Mouse (Mus musculus) CH12F3 (cell line): ENCODE data around the gene Gm20388.

Experiments
- in situ Hi-C: fragments of 300-500 bp; cut with MboI; formaldehyde crosslinking; loops from 2 replicates; pipeline ENCODE4 v1.14.3; 2020; ENCODE audit warnings: low sequenced_read_pairs

Gene Gm20388

DNA sequence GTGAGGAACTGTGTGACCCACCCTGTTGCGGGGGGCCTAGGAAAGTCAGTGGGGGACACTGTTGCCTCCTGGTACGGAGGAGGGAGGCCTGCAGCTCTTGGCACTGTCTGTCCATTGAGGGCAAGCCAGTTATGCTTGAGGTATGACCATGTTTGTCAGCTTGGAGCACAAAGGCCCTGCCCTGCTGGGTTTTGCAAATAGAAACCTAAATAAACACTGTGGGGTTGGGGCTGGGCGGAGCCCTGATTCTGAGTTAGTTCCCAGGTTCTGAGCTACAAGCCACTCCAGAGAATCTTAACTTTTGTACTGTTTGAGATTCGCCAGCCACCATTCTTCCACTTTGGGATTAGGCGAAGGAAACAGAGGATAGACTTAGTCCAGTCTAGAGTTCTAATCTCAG lies 3799.7 kb downstream of the Gm20388 start:
- in situ Hi-C loops: no loop called here

DNA sequence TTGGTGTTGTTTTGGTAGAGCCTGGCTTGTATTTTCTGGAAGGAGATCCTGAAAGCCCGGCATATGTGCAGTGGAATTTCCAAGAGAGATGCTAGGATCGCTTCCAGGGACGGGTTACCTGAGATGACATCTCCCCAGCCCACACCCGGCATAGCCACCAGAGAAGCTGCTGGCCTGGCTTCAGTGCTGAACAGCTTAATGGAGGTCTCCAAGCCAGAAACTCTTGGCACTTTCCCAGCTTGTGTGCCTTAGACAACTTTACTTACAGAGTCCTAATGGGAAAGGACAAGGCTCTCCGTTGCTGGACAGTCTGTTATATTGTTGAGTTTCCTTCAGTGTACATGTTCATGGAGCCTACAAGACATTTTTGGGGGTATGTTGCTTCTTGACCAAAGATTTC lies 3803.8 kb downstream of the Gm20388 start:
- in situ Hi-C loops: no loop called here

GRCm38 (mm10) chr8:123715916-123716592 lies 3805.4 kb downstream of the Gm20388 start:
- in situ Hi-C loops: no loop called here

DNA sequence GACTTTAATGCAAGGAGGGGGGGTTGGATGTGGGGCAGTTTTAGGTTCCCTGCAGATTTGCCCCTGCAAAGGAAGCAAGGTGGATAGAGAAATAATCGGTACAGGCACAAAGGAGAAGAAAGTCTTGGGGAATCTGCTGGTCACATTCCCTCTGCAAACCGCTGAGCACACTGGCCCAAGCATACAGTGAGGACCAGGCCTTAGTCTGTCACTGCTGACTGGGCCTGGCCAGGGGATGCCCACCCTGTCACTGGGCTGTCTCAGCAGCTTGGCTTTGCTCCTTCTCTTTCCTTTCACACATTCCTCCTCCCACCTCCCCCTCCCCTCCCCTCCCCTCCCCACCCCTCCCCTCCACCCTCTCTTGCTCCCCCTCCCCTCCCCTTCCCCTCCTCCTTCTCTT lies 3806.5 kb downstream of the Gm20388 start:
- in situ Hi-C loops: no loop called here

DNA sequence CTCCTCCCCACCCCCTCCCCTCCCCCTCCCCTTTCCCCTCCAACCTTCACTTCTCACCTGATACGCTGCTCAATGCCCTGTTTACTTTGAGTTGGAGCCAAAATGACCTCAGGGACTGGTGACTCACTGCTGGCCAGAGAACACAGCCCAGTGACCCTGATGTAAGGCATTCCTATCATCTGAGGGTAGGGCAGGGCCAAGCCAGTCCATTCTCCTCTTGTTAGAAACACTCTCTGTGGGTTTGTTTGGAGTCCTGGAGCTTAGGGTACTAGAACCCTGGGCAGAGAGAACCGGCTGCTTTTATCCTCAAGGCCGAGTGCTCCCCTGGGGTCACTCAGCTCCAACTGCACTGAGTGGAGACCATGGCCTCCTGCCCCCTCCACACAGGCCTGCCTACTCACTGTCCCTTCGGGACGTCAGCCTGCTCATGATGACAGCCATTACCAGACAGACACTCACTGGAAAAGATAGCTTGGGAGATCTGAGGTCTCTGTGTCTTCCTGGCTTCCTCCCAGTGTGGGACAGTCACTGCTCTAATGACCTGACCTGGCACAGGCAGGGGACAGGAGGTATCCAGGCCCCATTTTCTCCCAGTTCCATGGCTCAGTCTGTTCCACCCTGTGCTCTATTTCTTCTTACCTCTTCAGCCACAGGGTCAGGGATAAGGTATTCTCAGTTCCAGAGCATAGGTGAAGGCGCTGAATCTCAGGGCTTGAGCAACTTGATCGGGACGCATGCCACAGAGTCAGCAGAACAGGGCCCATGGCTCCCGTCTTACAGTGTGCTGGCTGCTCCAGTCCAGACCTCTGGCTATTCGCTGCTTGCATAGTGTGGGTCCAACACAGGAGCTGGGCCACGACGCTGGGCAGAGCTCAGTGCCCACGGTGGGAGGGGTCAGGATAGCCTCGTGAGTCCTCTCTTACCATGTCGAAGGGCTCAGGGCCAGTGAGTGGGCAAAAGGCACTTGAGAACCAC lies 3807.2 kb downstream of the Gm20388 start:
- in situ Hi-C loops: no loop called here

- in situ Hi-C loops: no loop called here
Measured at GRCm38 (mm10) chr8:123718752-123719151, 3808.1 kb downstream of the Gm20388 start.

DNA sequence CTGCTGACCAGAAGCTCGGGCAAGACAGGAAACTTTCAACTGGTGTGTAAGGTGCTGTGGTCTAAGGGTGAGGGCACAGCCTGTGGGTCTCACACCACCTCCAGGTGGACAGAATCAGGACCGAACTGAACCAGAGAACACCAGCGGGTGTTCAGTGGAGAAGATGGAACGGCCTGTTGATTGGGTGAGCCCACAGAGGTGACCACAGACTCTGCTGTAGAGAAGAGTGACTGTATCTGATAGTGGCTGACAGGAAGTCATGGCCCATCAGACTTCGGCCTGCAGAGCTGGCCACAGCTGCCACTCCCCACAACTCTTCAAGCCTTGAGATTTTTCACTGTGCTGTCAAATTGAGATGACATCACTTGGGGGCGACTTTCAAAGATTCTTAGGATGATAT lies 3808.6 kb downstream of the Gm20388 start:
- in situ Hi-C loops: no loop called here

GRCm38 (mm10) chr8:123719811-123720210 lies 3809.2 kb downstream of the Gm20388 start:
- in situ Hi-C loops: no loop called here

DNA sequence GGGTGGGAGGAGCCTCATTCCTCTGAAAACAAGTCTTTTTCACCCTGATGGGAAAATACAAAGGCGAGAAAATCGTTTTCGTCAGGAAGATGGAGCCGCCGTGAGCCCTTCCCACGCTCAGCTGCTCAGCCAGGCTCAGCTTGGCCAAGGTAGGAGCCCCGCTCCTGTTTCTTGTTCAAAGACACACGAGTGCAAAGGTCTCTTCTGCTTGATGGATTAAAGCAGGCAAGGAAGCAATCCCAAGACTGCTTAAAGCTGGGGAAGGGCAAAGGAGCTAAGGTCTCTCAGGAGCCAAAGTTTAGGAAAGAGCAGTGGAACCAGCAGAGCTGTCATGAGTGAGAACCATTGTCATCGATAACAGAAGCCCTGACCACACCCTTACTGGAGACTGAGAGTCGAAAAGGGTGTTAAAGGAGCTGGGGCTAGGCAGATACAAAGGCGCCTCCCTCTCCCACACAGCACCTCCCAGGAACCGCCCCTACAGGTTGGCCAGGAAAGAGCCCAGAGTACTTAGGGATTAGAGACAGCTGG lies 3809.9 kb downstream of the Gm20388 start:
- in situ Hi-C loops: no loop called here

GRCm38 (mm10) chr8:123722245-123722644 lies 3811.6 kb downstream of the Gm20388 start:
- in situ Hi-C loops: no loop called here

DNA sequence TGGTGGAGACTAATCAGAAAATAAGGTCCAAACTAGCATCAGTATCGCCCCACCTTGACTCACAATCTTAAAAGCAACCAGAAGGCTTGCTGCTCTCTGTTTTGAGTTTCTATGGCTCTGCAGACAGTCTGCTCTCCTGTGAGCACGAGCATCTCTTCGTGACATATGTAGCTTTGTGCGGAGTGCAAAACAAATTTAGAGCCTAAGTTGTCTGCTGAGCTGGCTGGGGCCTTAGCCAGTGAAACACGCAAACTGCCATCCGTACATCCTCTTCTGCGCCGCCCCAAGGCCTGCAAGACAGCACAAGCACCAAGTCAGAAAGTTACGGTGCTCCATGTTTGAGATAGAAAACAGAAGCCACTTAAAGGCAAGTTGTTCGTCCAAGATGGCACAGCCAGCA lies 3814.1 kb downstream of the Gm20388 start:
- in situ Hi-C loops: no loop called here

DNA sequence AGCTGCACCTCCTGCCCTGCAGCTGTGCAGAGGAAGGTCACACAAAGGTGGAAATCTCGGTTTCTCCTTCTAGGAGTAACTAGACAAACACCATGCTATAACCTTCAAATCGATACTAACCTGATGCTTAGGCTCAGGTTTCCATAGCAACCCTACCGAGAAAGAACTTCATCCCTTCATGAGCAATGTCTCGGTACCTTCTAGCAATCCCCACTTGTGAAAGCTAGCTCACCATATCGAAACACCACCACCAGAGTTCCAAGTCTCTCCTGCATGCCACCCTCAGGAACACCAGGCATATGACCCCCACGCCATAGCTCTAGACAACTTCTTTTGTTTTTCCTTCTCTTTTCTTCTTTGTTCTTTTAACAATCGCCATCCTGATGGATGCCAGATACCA lies 3814.6 kb downstream of the Gm20388 start:
- in situ Hi-C loops: no loop called here

DNA sequence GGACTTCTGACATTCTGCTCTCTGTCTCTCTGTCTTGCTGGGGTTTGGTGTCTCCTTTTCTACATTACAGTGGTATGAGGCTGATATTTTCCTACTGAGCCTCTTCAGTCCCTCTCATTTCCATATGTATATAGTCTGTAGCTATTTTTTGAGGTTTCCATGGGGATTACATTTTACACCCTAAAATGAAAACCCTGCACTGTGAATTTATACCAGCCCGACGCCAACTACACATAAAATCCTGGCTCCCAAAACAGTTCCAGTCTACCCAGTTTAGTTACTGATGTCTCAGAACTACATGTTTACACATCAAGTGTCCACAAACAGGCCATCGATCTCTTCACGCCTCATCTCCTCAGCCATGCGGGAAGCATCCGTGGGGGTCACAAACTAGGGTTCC lies 3816.1 kb downstream of the Gm20388 start:
- in situ Hi-C loops: no loop called here

- in situ Hi-C loops: no loop called here
Measured at GRCm38 (mm10) chr8:123729055-123729785, 3818.6 kb downstream of the Gm20388 start.

DNA sequence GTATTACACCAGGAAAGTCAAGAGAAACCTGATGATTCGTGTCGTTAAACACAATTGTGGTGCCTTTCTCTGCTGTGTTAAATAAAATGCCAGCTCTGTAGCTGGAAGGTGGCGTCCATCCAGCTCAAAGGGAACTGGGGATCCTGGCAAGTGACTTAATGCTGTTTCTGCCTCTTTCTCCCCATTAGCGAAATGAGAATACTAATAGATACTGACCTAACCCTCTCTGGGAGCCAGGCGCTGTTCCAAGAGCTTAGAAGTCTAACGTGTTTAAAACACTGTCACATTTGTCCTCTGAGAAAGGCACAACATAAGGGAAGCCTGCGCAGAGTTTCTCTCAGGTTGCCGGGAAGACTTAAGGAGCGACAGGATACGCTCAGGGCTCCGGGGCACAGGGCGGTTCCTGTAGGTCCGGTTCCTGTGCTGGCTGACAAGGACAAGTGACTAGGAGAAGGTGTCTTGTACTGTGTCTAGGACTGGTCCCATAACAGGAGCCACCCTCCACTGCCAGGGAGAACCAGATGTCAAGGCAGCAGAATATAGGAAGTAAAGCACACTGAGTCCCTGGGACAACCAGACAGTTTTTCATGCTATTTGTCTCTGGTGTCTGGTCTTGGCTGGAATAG lies 3819.3 kb downstream of the Gm20388 start:
- in situ Hi-C loops: no loop called here

DNA sequence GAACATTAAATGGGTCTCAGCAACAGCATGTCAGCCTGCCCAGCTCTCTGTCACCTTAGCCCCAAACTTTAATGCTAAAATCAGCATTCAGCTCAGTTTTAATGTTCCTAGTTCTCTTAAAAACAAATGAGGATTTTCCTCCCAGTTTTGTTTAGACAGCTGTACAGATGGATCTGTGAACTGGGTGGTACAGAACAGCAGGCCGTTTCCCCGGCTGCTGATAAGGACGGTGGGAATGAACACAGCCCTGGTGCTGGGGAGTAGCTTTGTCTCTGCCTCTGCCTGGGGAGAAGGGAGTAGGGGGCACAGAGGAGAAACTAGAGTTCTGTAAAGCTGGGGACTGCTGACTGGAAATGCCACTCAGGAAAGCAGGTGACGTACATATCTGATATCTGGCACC lies 3821.7 kb downstream of the Gm20388 start:
- in situ Hi-C loops: no loop called here

DNA sequence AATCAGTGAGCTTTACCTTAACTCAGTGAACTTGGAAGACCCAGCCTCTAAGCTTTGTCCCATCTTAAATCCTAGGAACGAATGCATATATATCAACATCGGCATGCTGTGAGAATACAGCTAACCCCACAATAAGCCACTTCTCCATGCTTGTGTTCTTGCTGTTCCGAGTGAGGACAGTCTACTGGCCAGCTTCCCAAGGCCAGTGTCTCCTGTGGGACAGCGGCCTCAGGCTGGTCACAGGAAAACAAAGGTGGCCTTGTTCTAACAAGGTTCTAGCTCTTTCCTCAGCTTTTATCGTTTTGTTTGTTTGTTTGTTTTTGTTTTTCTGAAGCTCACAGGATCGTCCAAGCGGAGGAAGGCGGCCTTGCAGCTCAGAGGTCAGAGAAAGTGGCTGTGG lies 3823.8 kb downstream of the Gm20388 start:
- in situ Hi-C loops: no loop called here

DNA sequence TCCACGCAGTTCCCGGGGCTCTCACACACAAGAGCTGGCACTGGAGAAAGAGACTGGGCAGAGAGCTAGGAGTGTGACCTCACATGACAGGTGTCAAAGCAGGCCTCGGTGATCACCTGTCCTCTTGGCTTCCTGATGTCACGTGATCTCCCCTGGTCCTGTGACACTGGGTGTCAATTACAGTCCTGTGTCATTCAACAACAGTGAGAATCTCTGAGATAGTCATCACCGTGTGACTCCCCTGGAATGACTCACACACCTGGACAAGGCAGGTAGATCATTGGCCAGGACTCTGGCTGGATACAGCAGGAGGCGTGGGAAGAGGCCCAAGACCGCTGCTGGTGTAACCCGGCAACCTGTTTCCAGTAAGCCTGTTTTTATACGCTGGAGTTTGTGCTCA lies 3826.3 kb downstream of the Gm20388 start:
- in situ Hi-C loops: no loop called here

DNA sequence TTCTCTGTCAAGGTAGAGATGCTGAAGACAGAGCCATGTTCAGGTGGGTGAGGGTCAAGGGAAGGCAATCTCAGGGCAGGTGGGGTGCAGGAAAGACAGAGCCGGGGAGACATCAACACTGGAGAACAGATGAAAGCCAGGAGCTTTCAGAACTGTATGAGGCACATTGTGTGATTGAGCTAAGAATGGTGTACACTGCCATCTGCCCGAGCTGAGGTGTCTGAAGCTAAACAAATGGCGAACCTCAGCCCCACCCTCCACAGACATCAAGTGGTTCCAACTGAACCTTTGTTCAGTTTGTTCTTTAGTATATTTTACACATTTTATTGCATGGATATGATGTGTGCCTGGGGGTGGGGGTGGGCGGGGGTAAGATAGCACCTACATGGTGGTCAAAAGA lies 3829.6 kb downstream of the Gm20388 start:
- in situ Hi-C loops: no loop called here

DNA sequence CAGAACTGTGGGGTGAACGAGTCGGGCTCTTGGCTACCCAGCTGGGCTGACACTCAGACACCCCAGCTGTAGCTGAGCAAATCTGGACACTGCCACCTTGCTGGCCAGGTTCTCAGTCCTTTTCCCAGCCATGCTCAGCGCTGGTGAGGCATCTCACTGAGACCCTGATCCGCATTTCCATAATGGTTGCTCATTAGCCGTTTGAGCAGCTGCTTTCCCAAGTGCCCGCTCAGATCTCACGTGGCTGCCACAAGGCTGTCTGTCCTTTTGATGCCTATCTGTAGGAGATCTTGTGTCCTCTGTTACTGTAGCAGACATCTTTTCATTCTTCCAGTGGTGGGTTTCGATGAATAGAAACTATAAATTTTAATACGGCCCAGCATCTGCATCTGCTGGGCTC lies 3830.6 kb downstream of the Gm20388 start:
- in situ Hi-C loops: no loop called here

DNA sequence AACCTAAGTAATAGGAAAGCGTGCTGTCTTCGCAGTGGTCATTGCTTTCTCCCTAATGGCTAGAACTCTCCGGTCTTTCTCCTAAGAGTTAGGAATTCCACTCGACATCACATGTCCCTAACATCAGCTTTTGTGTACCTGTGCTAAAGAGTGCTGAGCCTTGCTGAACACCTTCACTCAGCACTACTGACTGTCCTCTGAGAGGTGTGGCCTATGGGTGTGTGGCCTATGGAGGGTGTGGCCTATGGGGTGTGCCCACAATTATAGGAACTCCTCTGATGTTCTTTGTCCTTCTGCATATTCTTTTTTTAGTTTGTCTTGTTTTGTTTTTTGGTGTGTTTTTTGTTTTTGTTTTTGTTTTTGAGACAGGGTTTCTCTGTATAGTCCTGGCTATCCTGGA lies 3835.8 kb downstream of the Gm20388 start:
- in situ Hi-C loops: no loop called here
